Mouse (Mus musculus): ENCODE measurements around the gene Dpp4. TPM values are rescaled to one million over a fixed set of nuclear protein-coding genes. Genes with fewer than 3 reads are reported as not detected.

The Dpp4 gene
- polyA plus RNA-seq, 1 experiment from 2014 or later: 0.80 TPM

GRCm38 (mm10) chr2:62360872-62361271 is 51.2 kb downstream of the Dpp4 start:
- H3K4me3 ChIP-seq (ENCODE audit: low read depth, low read length): no peak overlapping the region
- WGBS: 84% methylated on average over 6 of the region's 6 CpGs
- no peaks in the 10 kb centered on the region for H3K36me3 ChIP-seq (ENCODE audit: control insufficient read depth, insufficient read depth, low read length)
- ATAC-seq (ENCODE audit: insufficient read depth, low FRiP score, low TSS enrichment) (no peak), DNase-seq (ENCODE audit: low spot score) (no peak)
- no peaks in the 10 kb centered on the region for H3K9me3 ChIP-seq (ENCODE audit: control insufficient read depth, low read length)
- no peaks in the 10 kb centered on the region for H3K4me1 ChIP-seq (ENCODE audit: control insufficient read depth, insufficient read depth, low read length)
- no peak overlapping the region for H3K4me2 ChIP-seq (ENCODE audit: low read depth)
- H3K27me3 ChIP-seq (ENCODE audit: control insufficient read depth, insufficient read depth, low read length): no peaks in the 10 kb centered on the region
- H3K9ac ChIP-seq (ENCODE audit: low read length): no peak overlapping the region
- no peak overlapping the region for H3K27ac ChIP-seq (ENCODE audit: low read depth, low read length)

GRCm38 (mm10) chr2:62357259-62357658 is 54.8 kb downstream of the Dpp4 start:
- DNase-seq (ENCODE audit: low spot score): no peak
- no peak for ATAC-seq (ENCODE audit: insufficient read depth, low FRiP score, low TSS enrichment)
- Histone ChIP-seq H3K36me3 (ENCODE audit: control insufficient read depth, insufficient read depth, low read length) (no peaks in the 10 kb centered on the region), H3K27ac (ENCODE audit: low read depth, low read length) (no peak overlapping the region), H3K9me3 (ENCODE audit: control insufficient read depth, low read length) (no peaks in the 10 kb centered on the region), H3K9ac (ENCODE audit: low read length) (no peak overlapping the region), H3K4me1 (ENCODE audit: control insufficient read depth, insufficient read depth, low read length) (no peaks in the 10 kb centered on the region), H3K27me3 (ENCODE audit: control insufficient read depth, insufficient read depth, low read length) (no peaks in the 10 kb centered on the region), H3K4me3 (ENCODE audit: low read depth, low read length) (no peak overlapping the region), H3K4me2 (ENCODE audit: low read depth) (no peak overlapping the region)
- WGBS: 85% methylated on average over 7 of the region's 7 CpGs

- Histone ChIP-seq H3K9ac (ENCODE audit: low read length) (no peak overlapping the region), H3K27ac (ENCODE audit: low read depth, low read length) (no peak overlapping the region), H3K4me1 (ENCODE audit: control insufficient read depth, insufficient read depth, low read length) (no peaks in the 10 kb centered on the region), H3K27me3 (ENCODE audit: control insufficient read depth, insufficient read depth, low read length) (no peaks in the 10 kb centered on the region), H3K4me3 (ENCODE audit: low read depth, low read length) (no peak overlapping the region), H3K9me3 (ENCODE audit: control insufficient read depth, low read length) (no peaks in the 10 kb centered on the region), H3K4me2 (ENCODE audit: low read depth) (no peak overlapping the region), H3K36me3 (ENCODE audit: control insufficient read depth, insufficient read depth, low read length) (no peaks in the 10 kb centered on the region)
- ATAC-seq (ENCODE audit: insufficient read depth, low FRiP score, low TSS enrichment) (no peak), DNase-seq (ENCODE audit: low spot score) (no peak)
- 78% methylated on average over 14 of the region's 14 CpGs for WGBS
Observed at GRCm38 (mm10) chr2:62356606-62357005, 55.4 kb downstream of the Dpp4 start.

- H3K4me1 ChIP-seq (ENCODE audit: control insufficient read depth, insufficient read depth, low read length): no peaks in the 10 kb centered on the region
- no peak overlapping the region for H3K27ac ChIP-seq (ENCODE audit: low read depth, low read length)
- no peaks in the 10 kb centered on the region for H3K36me3 ChIP-seq (ENCODE audit: control insufficient read depth, insufficient read depth, low read length)
- H3K4me2 ChIP-seq (ENCODE audit: low read depth): no peak overlapping the region
- DNase-seq (ENCODE audit: low spot score) (no peak), ATAC-seq (ENCODE audit: insufficient read depth, low FRiP score, low TSS enrichment) (no peak)
- H3K9me3 ChIP-seq (ENCODE audit: control insufficient read depth, low read length): no peaks in the 10 kb centered on the region
- 46% methylated on average over 6 of the region's 6 CpGs for WGBS
- no peak overlapping the region for H3K9ac ChIP-seq (ENCODE audit: low read length)
- no peak overlapping the region for H3K4me3 ChIP-seq (ENCODE audit: low read depth, low read length)
- H3K27me3 ChIP-seq (ENCODE audit: control insufficient read depth, insufficient read depth, low read length): no peaks in the 10 kb centered on the region
Observed at GRCm38 (mm10) chr2:62355766-62356165, 56.3 kb downstream of the Dpp4 start.

- Histone ChIP-seq H3K4me2 (ENCODE audit: low read depth) (no peak overlapping the region), H3K27me3 (ENCODE audit: control insufficient read depth, insufficient read depth, low read length) (no peaks in the 10 kb centered on the region), H3K36me3 (ENCODE audit: control insufficient read depth, insufficient read depth, low read length) (no peaks in the 10 kb centered on the region), H3K4me3 (ENCODE audit: low read depth, low read length) (no peak overlapping the region), H3K4me1 (ENCODE audit: control insufficient read depth, insufficient read depth, low read length) (no peaks in the 10 kb centered on the region), H3K9ac (ENCODE audit: low read length) (no peak overlapping the region), H3K27ac (ENCODE audit: low read depth, low read length) (no peak overlapping the region), H3K9me3 (ENCODE audit: control insufficient read depth, low read length) (no peaks in the 10 kb centered on the region)
- no peak for ATAC-seq (ENCODE audit: insufficient read depth, low FRiP score, low TSS enrichment)
- WGBS: 86% methylated on average over 3 of the region's 3 CpGs
- DNase-seq (ENCODE audit: low spot score): no peak
Observed at GRCm38 (mm10) chr2:62352035-62352434, 60.0 kb downstream of the Dpp4 start.

- no peak overlapping the region for H3K4me3 ChIP-seq (ENCODE audit: low read depth, low read length)
- ATAC-seq (ENCODE audit: insufficient read depth, low FRiP score, low TSS enrichment): no peak
- no peak for DNase-seq (ENCODE audit: low spot score)
- H3K4me1 ChIP-seq (ENCODE audit: control insufficient read depth, insufficient read depth, low read length): no peaks in the 10 kb centered on the region
- no peaks in the 10 kb centered on the region for H3K9me3 ChIP-seq (ENCODE audit: control insufficient read depth, low read length)
- 92% methylated on average over 9 of the region's 9 CpGs for WGBS
- no peaks in the 10 kb centered on the region for H3K36me3 ChIP-seq (ENCODE audit: control insufficient read depth, insufficient read depth, low read length)
- no peak overlapping the region for H3K27ac ChIP-seq (ENCODE audit: low read depth, low read length)
- H3K9ac ChIP-seq (ENCODE audit: low read length): no peak overlapping the region
- H3K27me3 ChIP-seq (ENCODE audit: control insufficient read depth, insufficient read depth, low read length): no peaks in the 10 kb centered on the region
- no peak overlapping the region for H3K4me2 ChIP-seq (ENCODE audit: low read depth)
Observed at GRCm38 (mm10) chr2:62347762-62348161, 64.3 kb downstream of the Dpp4 start.

- ATAC-seq (ENCODE audit: insufficient read depth, low FRiP score, low TSS enrichment) (no peak), DNase-seq (ENCODE audit: low spot score) (no peak)
- 43% methylated on average over 1 of the region's 1 CpGs for WGBS
Observed at GRCm38 (mm10) chr2:62346771-62347170, 65.3 kb downstream of the Dpp4 start.

GRCm38 (mm10) chr2:62344367-62344766 is 67.7 kb downstream of the Dpp4 start:
- Histone ChIP-seq H3K4me3 (ENCODE audit: low read depth, low read length) (no peak overlapping the region), H3K9me3 (ENCODE audit: control insufficient read depth, low read length) (no peaks in the 10 kb centered on the region), H3K4me1 (ENCODE audit: control insufficient read depth, insufficient read depth, low read length) (no peaks in the 10 kb centered on the region), H3K4me2 (ENCODE audit: low read depth) (no peak overlapping the region), H3K9ac (ENCODE audit: low read length) (no peak overlapping the region), H3K36me3 (ENCODE audit: control insufficient read depth, insufficient read depth, low read length) (no peaks in the 10 kb centered on the region), H3K27ac (ENCODE audit: low read depth, low read length) (no peak overlapping the region), H3K27me3 (ENCODE audit: control insufficient read depth, insufficient read depth, low read length) (no peaks in the 10 kb centered on the region)
- 53% methylated on average over 6 of the region's 6 CpGs for WGBS
- ATAC-seq (ENCODE audit: insufficient read depth, low FRiP score, low TSS enrichment): no peak
- no peak for DNase-seq (ENCODE audit: low spot score)

More at GRCm38 (mm10) chr2:62346771-62347170, 65.3 kb downstream of the Dpp4 start:
- H3K4me2 ChIP-seq (ENCODE audit: low read depth): no peak overlapping the region
- H3K4me1 ChIP-seq (ENCODE audit: control insufficient read depth, insufficient read depth, low read length): no peaks in the 10 kb centered on the region
- no peaks in the 10 kb centered on the region for H3K36me3 ChIP-seq (ENCODE audit: control insufficient read depth, insufficient read depth, low read length)
- H3K9ac ChIP-seq (ENCODE audit: low read length): no peak overlapping the region
- no peaks in the 10 kb centered on the region for H3K9me3 ChIP-seq (ENCODE audit: control insufficient read depth, low read length)
- H3K27ac ChIP-seq (ENCODE audit: low read depth, low read length): no peak overlapping the region
- H3K4me3 ChIP-seq (ENCODE audit: low read depth, low read length): no peak overlapping the region
- H3K27me3 ChIP-seq (ENCODE audit: control insufficient read depth, insufficient read depth, low read length): no peaks in the 10 kb centered on the region

- Histone ChIP-seq H3K4me3 (ENCODE audit: low read depth, low read length) (no peak overlapping the region), H3K27me3 (ENCODE audit: control insufficient read depth, insufficient read depth, low read length) (no peaks in the 10 kb centered on the region), H3K4me1 (ENCODE audit: control insufficient read depth, insufficient read depth, low read length) (no peaks in the 10 kb centered on the region), H3K4me2 (ENCODE audit: low read depth) (no peak overlapping the region), H3K36me3 (ENCODE audit: control insufficient read depth, insufficient read depth, low read length) (no peaks in the 10 kb centered on the region), H3K9ac (ENCODE audit: low read length) (no peak overlapping the region), H3K9me3 (ENCODE audit: control insufficient read depth, low read length) (no peaks in the 10 kb centered on the region), H3K27ac (ENCODE audit: low read depth, low read length) (no peak overlapping the region)
- WGBS: 42% methylated on average over 14 of the region's 14 CpGs
- ATAC-seq (ENCODE audit: insufficient read depth, low FRiP score, low TSS enrichment) (no peak), DNase-seq (ENCODE audit: low spot score) (no peak)
Observed at GRCm38 (mm10) chr2:62341734-62342128, 70.3 kb downstream of the Dpp4 start.
